Mouse (Mus musculus): ENCODE measurements around the gene Polr2g. TPM values are rescaled to one million over a fixed set of nuclear protein-coding genes. Genes with fewer than 3 reads are reported as not detected.

Polr2g gene
- polyA plus RNA-seq, 1 experiment from 2014 or later, result 129 TPM

DNA sequence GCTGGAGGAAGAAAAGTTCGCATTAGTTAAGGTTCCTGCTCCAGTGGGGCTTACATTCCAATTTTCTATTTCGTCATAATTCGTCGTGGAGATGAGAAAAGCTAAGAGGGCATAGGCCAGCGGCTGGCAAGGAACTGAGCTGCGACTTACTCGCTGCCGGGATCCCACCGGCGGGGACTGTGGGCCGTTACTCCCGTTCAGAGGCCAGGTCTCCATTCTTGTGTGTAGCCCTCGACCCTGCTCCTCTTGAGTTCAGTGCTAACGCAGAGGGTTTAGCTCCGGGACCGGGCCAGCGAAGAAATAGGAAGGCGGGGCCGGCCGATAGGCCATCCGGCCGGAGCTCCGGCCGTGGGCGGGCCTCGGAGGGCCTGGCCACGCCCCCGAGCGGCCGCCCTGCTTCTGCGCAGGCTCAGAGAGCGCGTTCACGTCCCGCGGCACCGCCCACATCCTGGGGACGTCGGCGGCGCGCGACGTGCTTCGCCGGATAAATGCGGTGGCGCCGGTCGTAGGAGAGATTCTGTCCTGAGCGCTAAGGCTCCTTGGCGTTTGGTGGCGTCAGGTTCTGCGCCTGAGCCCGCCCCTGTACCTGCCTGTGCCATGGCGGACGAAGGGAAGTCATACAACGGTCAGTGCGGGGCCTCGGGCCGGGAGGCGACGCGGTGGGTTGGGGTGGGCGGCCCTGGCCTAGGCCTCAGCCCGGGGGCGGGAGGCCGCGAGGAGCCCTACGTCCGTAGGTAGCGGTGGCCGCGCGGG is 41.6 kb downstream of the Polr2g start, which contains the start of gene Nxf1:
Nxf1 (plus strand) TSS at position 439 of the 753 bp plus-strand sequence.
- Histone ChIP-seq H3K4me3 (replicated peaks; ENCODE audit: low read length) (peak within 1 kb of the TSS; percentile 88), H3K9me3 (replicated peaks; ENCODE audit: control insufficient read depth, low read length) (no peaks in the 10 kb centered on the region), H3K9ac (ENCODE audit: low read length) (peak within 1 kb of the TSS; percentile 96), H3K27me3 (ENCODE audit: control insufficient read depth, insufficient read depth, low read length) (no peaks in the 10 kb centered on the region), H3K4me2 (ENCODE audit: low read depth, low read length) (peak within 1 kb of the TSS; percentile 87), H3K27ac (ENCODE audit: low read length) (peak within 1 kb of the TSS; percentile 92), H3K36me3 (ENCODE audit: control insufficient read depth, insufficient read depth, low read length) (peaks cover 7% of the 10 kb centered on the region; the same call in 1 of the 2 replicates), H3K4me1 (ENCODE audit: control insufficient read depth, insufficient read depth, low read length) (peaks cover 16% of the 10 kb centered on the region)
- WGBS, result under 1% methylated on average over 75 of the region's 75 CpGs
- ATAC-seq (ENCODE audit: insufficient read depth, low FRiP score), result peak; percentile 95

GRCm38 (mm10) chr19:8755652-8756051 is 42.7 kb downstream of the Polr2g start:
- Histone ChIP-seq H3K9me3 (replicated peaks; ENCODE audit: control insufficient read depth, low read length) (no peaks in the 10 kb centered on the region), H3K27ac (ENCODE audit: low read length) (no peak overlapping the region), H3K4me1 (ENCODE audit: control insufficient read depth, insufficient read depth, low read length) (peaks cover 16% of the 10 kb centered on the region), H3K4me2 (ENCODE audit: low read depth, low read length) (peak overlapping the region; percentile 53), H3K27me3 (ENCODE audit: control insufficient read depth, insufficient read depth, low read length) (no peaks in the 10 kb centered on the region), H3K4me3 (replicated peaks; ENCODE audit: low read length) (peak overlapping the region; percentile 88; the same call in 1 of the 2 replicates), H3K9ac (ENCODE audit: low read length) (peak overlapping the region; percentile 96; the same call in 1 of the 2 replicates), H3K36me3 (ENCODE audit: control insufficient read depth, insufficient read depth, low read length) (peaks cover 7% of the 10 kb centered on the region; the same call in 1 of the 2 replicates)
- WGBS, result 51% methylated on average over 3 of the region's 3 CpGs
- ATAC-seq (ENCODE audit: insufficient read depth, low FRiP score), result no peak

- H3K9ac ChIP-seq (ENCODE audit: low read length), result no peak overlapping the region
- H3K4me1 ChIP-seq (ENCODE audit: control insufficient read depth, insufficient read depth, low read length), result peaks cover 7% of the 10 kb centered on the region
- WGBS, result 69% methylated on average over 2 of the region's 2 CpGs
- H3K27ac ChIP-seq (ENCODE audit: low read length), result no peak overlapping the region
- peaks cover 41% of the 10 kb centered on the region for H3K36me3 ChIP-seq (ENCODE audit: control insufficient read depth, insufficient read depth, low read length)
- H3K27me3 ChIP-seq (ENCODE audit: control insufficient read depth, insufficient read depth, low read length), result no peaks in the 10 kb centered on the region
- H3K4me2 ChIP-seq (ENCODE audit: low read depth, low read length), result no peak overlapping the region
- H3K4me3 ChIP-seq (replicated peaks; ENCODE audit: low read length), result no peak overlapping the region
- H3K9me3 ChIP-seq (replicated peaks; ENCODE audit: control insufficient read depth, low read length), result no peaks in the 10 kb centered on the region
- ATAC-seq (ENCODE audit: insufficient read depth, low FRiP score), result no peak
Observed at GRCm38 (mm10) chr19:8747368-8747767, 51.0 kb downstream of the Polr2g start.

DNA sequence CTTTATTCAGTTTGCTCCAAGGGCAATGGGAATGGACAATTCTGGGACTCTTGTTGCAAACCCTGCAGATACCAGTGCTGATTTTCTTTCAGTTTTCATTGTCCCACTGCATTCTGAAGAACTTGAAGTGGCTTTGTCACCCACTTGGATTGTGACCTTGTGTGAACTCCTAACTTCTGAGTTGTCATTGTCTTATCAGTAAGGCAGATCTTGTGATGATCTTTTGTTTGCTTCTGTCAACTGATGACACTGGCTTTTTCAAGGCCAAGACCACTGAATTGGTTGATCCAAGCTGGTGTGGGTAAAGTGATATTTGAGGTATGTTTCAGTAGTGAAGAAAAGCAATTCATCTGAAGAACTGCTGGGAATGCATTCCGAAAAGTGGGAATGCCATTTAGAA is 53.0 kb downstream of the Polr2g start:
- H3K9me3 ChIP-seq (replicated peaks; ENCODE audit: control insufficient read depth, low read length), result no peaks in the 10 kb centered on the region
- no peak overlapping the region for H3K9ac ChIP-seq (ENCODE audit: low read length)
- ATAC-seq (ENCODE audit: insufficient read depth, low FRiP score), result no peak
- peaks cover 43% of the 10 kb centered on the region for H3K36me3 ChIP-seq (ENCODE audit: control insufficient read depth, insufficient read depth, low read length)
- H3K4me2 ChIP-seq (ENCODE audit: low read depth, low read length), result no peak overlapping the region
- no peaks in the 10 kb centered on the region for H3K27me3 ChIP-seq (ENCODE audit: control insufficient read depth, insufficient read depth, low read length)
- no peak overlapping the region for H3K27ac ChIP-seq (ENCODE audit: low read length)
- WGBS, result 100% methylated on average over 1 of the region's 1 CpGs
- H3K4me1 ChIP-seq (ENCODE audit: control insufficient read depth, insufficient read depth, low read length), result peaks cover 12% of the 10 kb centered on the region
- no peak overlapping the region for H3K4me3 ChIP-seq (replicated peaks; ENCODE audit: low read length)

Other genes with a start within 250 kb of the Polr2g start
- gene Slc22a8, start 207.3 kb downstream of the Polr2g start, polyA plus RNA-seq (2015; fragmentation: Nextera tagmentation; extraction: Ambion mirVana), result 0.09 and 0.17 TPM in 2 replicates
- 0.05 TPM in 1 of 2 replicates, not detected in the other for gene Slc22a6, start 180.5 kb downstream of the Polr2g start, polyA plus RNA-seq (2015; fragmentation: Nextera tagmentation; extraction: Ambion mirVana)
- 1.3 and 1.9 TPM in 2 replicates for gene Chrm1, start 134.8 kb downstream of the Polr2g start, polyA plus RNA-seq (2015; fragmentation: Nextera tagmentation; extraction: Ambion mirVana)
- 111 and 116 TPM in 2 replicates for gene Slc3a2, start 75.2 kb downstream of the Polr2g start, polyA plus RNA-seq (2015; fragmentation: Nextera tagmentation; extraction: Ambion mirVana)
- gene Wdr74, start 62.8 kb downstream of the Polr2g start, polyA plus RNA-seq (2015; fragmentation: Nextera tagmentation; extraction: Ambion mirVana), result 83.0 and 83.5 TPM in 2 replicates
- 1.1 and 2.1 TPM in 2 replicates for gene 1700092M07Rik, start 57.9 kb downstream of the Polr2g start, polyA plus RNA-seq (2015; fragmentation: Nextera tagmentation; extraction: Ambion mirVana)
- 146 and 148 TPM in 2 replicates for gene Stx5a, start 57.2 kb downstream of the Polr2g start, polyA plus RNA-seq (2015; fragmentation: Nextera tagmentation; extraction: Ambion mirVana)
- gene Nxf1, start 41.5 kb downstream of the Polr2g start, polyA plus RNA-seq (2015; fragmentation: Nextera tagmentation; extraction: Ambion mirVana), result 150 and 165 TPM in 2 replicates
- gene Tmem223, start 27.6 kb downstream of the Polr2g start, polyA plus RNA-seq (2015; fragmentation: Nextera tagmentation; extraction: Ambion mirVana), result 137 and 143 TPM in 2 replicates
- gene Tmem179b, start 24.1 kb downstream of the Polr2g start, polyA plus RNA-seq (2015; fragmentation: Nextera tagmentation; extraction: Ambion mirVana), result 88.9 and 96.9 TPM in 2 replicates
- 17.1 and 19.8 TPM in 2 replicates for gene Taf6l, start 12.2 kb downstream of the Polr2g start, polyA plus RNA-seq (2015; fragmentation: Nextera tagmentation; extraction: Ambion mirVana)
- gene Zbtb3, start 4.0 kb upstream of the Polr2g start, polyA plus RNA-seq (2015; fragmentation: Nextera tagmentation; extraction: Ambion mirVana), result 4.4 and 4.5 TPM in 2 replicates
- gene Ttc9c, start 20.8 kb upstream of the Polr2g start, polyA plus RNA-seq (2015; fragmentation: Nextera tagmentation; extraction: Ambion mirVana), result 45.3 and 46.3 TPM in 2 replicates
- 4.5 and 4.7 TPM in 2 replicates for gene Hnrnpul2, start 21.4 kb upstream of the Polr2g start, polyA plus RNA-seq (2015; fragmentation: Nextera tagmentation; extraction: Ambion mirVana)
- not detected in 2 replicates for gene AC129217.1, start 31.2 kb upstream of the Polr2g start, polyA plus RNA-seq (2015; fragmentation: Nextera tagmentation; extraction: Ambion mirVana)
- 54.1 and 63.3 TPM in 2 replicates for gene Bscl2, start 38.9 kb upstream of the Polr2g start, polyA plus RNA-seq (2015; fragmentation: Nextera tagmentation; extraction: Ambion mirVana)
- gene Gng3, start 40.6 kb upstream of the Polr2g start, polyA plus RNA-seq (2015; fragmentation: Nextera tagmentation; extraction: Ambion mirVana), result 10.4 and 10.7 TPM in 2 replicates
- gene Lrrn4cl, start 52.2 kb upstream of the Polr2g start, polyA plus RNA-seq (2015; fragmentation: Nextera tagmentation; extraction: Ambion mirVana), result 2.0 and 2.8 TPM in 2 replicates
- 170 and 175 TPM in 2 replicates for gene Ubxn1, start 72.9 kb upstream of the Polr2g start, polyA plus RNA-seq (2015; fragmentation: Nextera tagmentation; extraction: Ambion mirVana)
- gene Uqcc3, start 82.3 kb upstream of the Polr2g start, polyA plus RNA-seq (2015; fragmentation: Nextera tagmentation; extraction: Ambion mirVana), result 59.9 and 66.2 TPM in 2 replicates
- gene Lbhd1, start 85.2 kb upstream of the Polr2g start, polyA plus RNA-seq (2015; fragmentation: Nextera tagmentation; extraction: Ambion mirVana), result 50.2 and 77.0 TPM in 2 replicates
- not detected in 2 replicates for gene Gm49403, start 85.4 kb upstream of the Polr2g start, polyA plus RNA-seq (2015; fragmentation: Nextera tagmentation; extraction: Ambion mirVana)
- 74.3 and 75.6 TPM in 2 replicates for gene 1810009A15Rik, start 90.3 kb upstream of the Polr2g start, polyA plus RNA-seq (2015; fragmentation: Nextera tagmentation; extraction: Ambion mirVana)
- 0.18 TPM in 1 of 2 replicates, not detected in the other for gene Gm49416, start 90.3 kb upstream of the Polr2g start, polyA plus RNA-seq (2015; fragmentation: Nextera tagmentation; extraction: Ambion mirVana)
- gene Ints5, start 94.4 kb upstream of the Polr2g start, polyA plus RNA-seq (2015; fragmentation: Nextera tagmentation; extraction: Ambion mirVana), result 35.4 and 39.7 TPM in 2 replicates
- gene Ganab, start 99.5 kb upstream of the Polr2g start, polyA plus RNA-seq (2015; fragmentation: Nextera tagmentation; extraction: Ambion mirVana), result 105 and 108 TPM in 2 replicates
- gene B3gat3, start 121.8 kb upstream of the Polr2g start, polyA plus RNA-seq (2015; fragmentation: Nextera tagmentation; extraction: Ambion mirVana), result 37.2 and 39.0 TPM in 2 replicates
- 2.8 and 3.1 TPM in 2 replicates for gene Rom1, start 130.8 kb upstream of the Polr2g start, polyA plus RNA-seq (2015; fragmentation: Nextera tagmentation; extraction: Ambion mirVana)
- 28.5 and 30.5 TPM in 2 replicates for gene Eml3, start 131.0 kb upstream of the Polr2g start, polyA plus RNA-seq (2015; fragmentation: Nextera tagmentation; extraction: Ambion mirVana)
- gene Mta2, start 143.3 kb upstream of the Polr2g start, polyA plus RNA-seq (2015; fragmentation: Nextera tagmentation; extraction: Ambion mirVana), result 142 and 149 TPM in 2 replicates
- gene Tut1, start 155.3 kb upstream of the Polr2g start, polyA plus RNA-seq (2015; fragmentation: Nextera tagmentation; extraction: Ambion mirVana), result 30.0 and 34.9 TPM in 2 replicates
- gene Eef1g, start 168.5 kb upstream of the Polr2g start, polyA plus RNA-seq (2015; fragmentation: Nextera tagmentation; extraction: Ambion mirVana), result 401 and 441 TPM in 2 replicates
- 46.4 and 48.3 TPM in 2 replicates for gene Ahnak, start 190.7 kb upstream of the Polr2g start, polyA plus RNA-seq (2015; fragmentation: Nextera tagmentation; extraction: Ambion mirVana)